Mouse (Mus musculus) brain, embryonic 14.5 days (tissue): ENCODE measurements around the gene Trappc12. TPM values are rescaled to one million over a fixed set of nuclear protein-coding genes. Genes with fewer than 3 reads are reported as not detected.

Experiments used
- DNase-seq: peaks from one replicate; pipeline ENCODE4 v3.0.0-alpha.2; 2011; ENCODE audit warnings: low read depth
- CTCF ChIP-seq: fragments of 200-500 bp; IDR thresholded peaks from 2 replicates; pipeline ENCODE4 v1.5.1; 2012; ENCODE audit warnings: inconsistent platforms, mild to moderate bottlenecking, moderate library complexity, borderline replicate concordance; ENCODE audit not compliant: insufficient read depth, insufficient read length; ENCODE audit errors: extremely low read depth
- POLR2A ChIP-seq: fragments of 200-500 bp; IDR thresholded peaks from 2 replicates; pipeline ENCODE4 v1.6.1; 2012; ENCODE audit warnings: mild to moderate bottlenecking, inconsistent platforms, borderline replicate concordance; ENCODE audit not compliant: poor library complexity, insufficient read depth, insufficient read length, severe bottlenecking; ENCODE audit errors: extremely low read depth
- polyA plus RNA-seq: library from polyadenylated mRNA; depleted of rRNA; stranded (reverse); fragments of >200 nt; gene quantifications from 2 replicates; pipeline ENCODE4 v1.2.3, GENCODE M21; 2012; rRNA removed

Trappc12 gene
- polyA plus RNA-seq, 1 experiment = 40.6 TPM

GRCm38 (mm10) chr12:28685771-28686170 is 64.5 kb downstream of the Trappc12 start:
- no peak for DNase-seq
- TF ChIP-seq POLR2A = no peak
- no peak for TF ChIP-seq CTCF

GRCm38 (mm10) chr12:28684674-28685073 is 65.6 kb downstream of the Trappc12 start:
- TF ChIP-seq POLR2A (no peak), CTCF (no peak)
- no peak for DNase-seq

GRCm38 (mm10) chr12:28675925-28676209 is 74.4 kb downstream of the Trappc12 start:
- no peak for DNase-seq
- no peak for TF ChIP-seq POLR2A
- no peak for TF ChIP-seq CTCF

GRCm38 (mm10) chr12:28675121-28675924 is 74.9 kb downstream of the Trappc12 start, which contains the start of gene Adi1:
TSS of gene Adi1 (plus strand) at chr12:28675231.
- TF ChIP-seq CTCF = no peak
- TF ChIP-seq POLR2A = peak; percentile 84; the same call in 1 of the 2 replicates
- DNase-seq = peak; percentile 96

GRCm38 (mm10) chr12:28674038-28674720 is 76.1 kb downstream of the Trappc12 start:
- DNase-seq = no peak
- no peak for TF ChIP-seq CTCF
- no peak for TF ChIP-seq POLR2A

- TF ChIP-seq POLR2A (no peak), CTCF (no peak)
- DNase-seq = peak; percentile 21
Observed at GRCm38 (mm10) chr12:28667287-28667686, 83.0 kb downstream of the Trappc12 start.

- TF ChIP-seq POLR2A (no peak), CTCF (no peak)
- DNase-seq = no peak
Observed at GRCm38 (mm10) chr12:28666734-28667133, 83.5 kb downstream of the Trappc12 start.

GRCm38 (mm10) chr12:28662628-28663027 is 87.6 kb downstream of the Trappc12 start:
- TF ChIP-seq CTCF = no peak
- no peak for TF ChIP-seq POLR2A
- no peak for DNase-seq

- TF ChIP-seq CTCF = no peak
- TF ChIP-seq POLR2A = peak; percentile 72
- DNase-seq = peak; percentile 97
Observed at GRCm38 (mm10) chr12:28649141-28650110, 100.8 kb downstream of the Trappc12 start, which contains the start of gene Rnaseh1. TSS of gene Rnaseh1 (plus strand) at chr12:28649602.

Other genes with a start within 250 kb of the Trappc12 start
- 0.03 and 0.07 TPM in 2 replicates for gene Dcdc2c, start 198.1 kb downstream of the Trappc12 start, polyA plus RNA-seq
- gene Allc, start 167.9 kb downstream of the Trappc12 start, polyA plus RNA-seq = 0.10 TPM in 1 of 2 replicates, not detected in the other
- 0.82 and 0.97 TPM in 2 replicates for gene Colec11, start 127.1 kb downstream of the Trappc12 start, polyA plus RNA-seq
- 835 and 914 TPM in 2 replicates for gene Rps7, start 114.5 kb downstream of the Trappc12 start, polyA plus RNA-seq
- 22.1 and 23.6 TPM in 2 replicates for gene Rnaseh1, start 100.9 kb downstream of the Trappc12 start, polyA plus RNA-seq
- gene Adi1, start 75.2 kb downstream of the Trappc12 start, polyA plus RNA-seq = 15.4 and 15.7 TPM in 2 replicates
- gene Eipr1, start 1.3 kb upstream of the Trappc12 start, polyA plus RNA-seq = 57.1 and 59.9 TPM in 2 replicates